Mouse (Mus musculus): ENCODE results near the gene Olfr1148. TPM values are rescaled to one million over a fixed set of nuclear protein-coding genes. Genes with fewer than 3 reads are reported as not detected.

Gene Olfr1148
- polyA plus RNA-seq (2016; fragmentation: Nextera tagmentation; extraction: Ambion mirVana), result not detected in 2 replicates

- no peak for DNase-seq (ENCODE audit: low spot score)
- WGBS, result 92% methylated on average over 1 of the region's 1 CpGs
- Histone ChIP-seq H3K36me3 (replicated peaks) (no peaks in the 10 kb centered on the region), H3K4me1 (no peaks in the 10 kb centered on the region), H3K4me3 (no peak within 1 kb of the TSS), H3K27me3 (replicated peaks; ENCODE audit: low read depth, poor library complexity, severe bottlenecking) (no peaks in the 10 kb centered on the region), H3K9me3 (no peaks in the 10 kb centered on the region), H3K27ac (replicated peaks) (no peak within 1 kb of the TSS)
These were observed at the start of gene Olfr1148 for GRCm38 (mm10) chr2:87830233-87830632. Olfr1148 (plus strand) TSS chr2:87830533.

GRCm38 (mm10) chr2:87800292-87800691 is 30.0 kb upstream of the Olfr1148 start, which contains the start of gene Olfr1143:
Olfr1143 (plus strand) TSS chr2:87800592.
- Histone ChIP-seq H3K27me3 (replicated peaks; ENCODE audit: low read depth, poor library complexity, severe bottlenecking) (no peaks in the 10 kb centered on the region), H3K4me1 (no peaks in the 10 kb centered on the region), H3K9me3 (no peaks in the 10 kb centered on the region), H3K27ac (replicated peaks) (no peak within 1 kb of the TSS), H3K36me3 (replicated peaks) (no peaks in the 10 kb centered on the region), H3K4me3 (no peak within 1 kb of the TSS)
- DNase-seq (ENCODE audit: low spot score), result no peak

GRCm38 (mm10) chr2:87809522-87809921 is 20.8 kb upstream of the Olfr1148 start, which contains the start of gene Olfr1145:
Olfr1145 (plus strand) TSS chr2:87809822.
- H3K9me3 ChIP-seq, result no peaks in the 10 kb centered on the region
- no peak within 1 kb of the TSS for H3K4me3 ChIP-seq
- H3K4me1 ChIP-seq, result no peaks in the 10 kb centered on the region
- 90% methylated on average over 1 of the region's 1 CpGs for WGBS
- H3K27ac ChIP-seq (replicated peaks), result no peak within 1 kb of the TSS
- DNase-seq (ENCODE audit: low spot score), result no peak
- H3K36me3 ChIP-seq (replicated peaks), result no peaks in the 10 kb centered on the region
- no peaks in the 10 kb centered on the region for H3K27me3 ChIP-seq (replicated peaks; ENCODE audit: low read depth, poor library complexity, severe bottlenecking)

GRCm38 (mm10) chr2:87843693-87844092 is 13.4 kb downstream of the Olfr1148 start, which contains the start of gene Olfr1150-ps1:
Olfr1150-ps1 (plus strand) TSS chr2:87843993.
- H3K4me1 ChIP-seq, result no peaks in the 10 kb centered on the region
- no peak within 1 kb of the TSS for H3K27ac ChIP-seq (replicated peaks)
- H3K9me3 ChIP-seq, result no peaks in the 10 kb centered on the region
- H3K27me3 ChIP-seq (replicated peaks; ENCODE audit: low read depth, poor library complexity, severe bottlenecking), result no peaks in the 10 kb centered on the region
- no peak for DNase-seq (ENCODE audit: low spot score)
- H3K4me3 ChIP-seq, result no peak within 1 kb of the TSS
- WGBS, result 86% methylated on average over 1 of the region's 1 CpGs
- H3K36me3 ChIP-seq (replicated peaks), result no peaks in the 10 kb centered on the region

- Histone ChIP-seq H3K4me3 (no peak within 1 kb of the TSS), H3K4me1 (no peaks in the 10 kb centered on the region), H3K9me3 (no peaks in the 10 kb centered on the region), H3K27me3 (replicated peaks; ENCODE audit: low read depth, poor library complexity, severe bottlenecking) (no peaks in the 10 kb centered on the region), H3K36me3 (replicated peaks) (no peaks in the 10 kb centered on the region), H3K27ac (replicated peaks) (no peak within 1 kb of the TSS)
- WGBS, result 80% methylated on average over 1 of the region's 1 CpGs
- DNase-seq (ENCODE audit: low spot score), result no peak
These were observed 25.2 kb downstream of the Olfr1148 start, which contains the start of gene Olfr1151 for GRCm38 (mm10) chr2:87855562-87855961. Olfr1151 (plus strand) TSS chr2:87855862.

- Histone ChIP-seq H3K36me3 (replicated peaks) (no peaks in the 10 kb centered on the region), H3K27ac (replicated peaks) (no peak within 1 kb of the TSS), H3K27me3 (replicated peaks; ENCODE audit: low read depth, poor library complexity, severe bottlenecking) (no peaks in the 10 kb centered on the region), H3K4me1 (no peaks in the 10 kb centered on the region), H3K9me3 (no peaks in the 10 kb centered on the region), H3K4me3 (no peak within 1 kb of the TSS)
- DNase-seq (ENCODE audit: low spot score), result no peak
These were observed 35.9 kb downstream of the Olfr1148 start, which contains the start of gene Olfr1152 for GRCm38 (mm10) chr2:87866192-87866591. Olfr1152 (plus strand) TSS chr2:87866492.

Other genes starting within 250 kb of the Olfr1148 start
- not detected in 2 replicates for gene Olfr1130, start 224.3 kb upstream of the Olfr1148 start, polyA plus RNA-seq (2016; fragmentation: Nextera tagmentation; extraction: Ambion mirVana)
- not detected in 2 replicates for gene Olfr1131, start 203.4 kb upstream of the Olfr1148 start, polyA plus RNA-seq (2016; fragmentation: Nextera tagmentation; extraction: Ambion mirVana)
- gene Olfr1132, start 193.0 kb upstream of the Olfr1148 start, polyA plus RNA-seq (2016; fragmentation: Nextera tagmentation; extraction: Ambion mirVana), result not detected in 2 replicates
- gene Olfr1133, start 183.2 kb upstream of the Olfr1148 start, polyA plus RNA-seq (2016; fragmentation: Nextera tagmentation; extraction: Ambion mirVana), result not detected in 2 replicates
- not detected in 2 replicates for gene Olfr1134, start 172.1 kb upstream of the Olfr1148 start, polyA plus RNA-seq (2016; fragmentation: Nextera tagmentation; extraction: Ambion mirVana)
- not detected in 2 replicates for gene Olfr1135, start 156.9 kb upstream of the Olfr1148 start, polyA plus RNA-seq (2016; fragmentation: Nextera tagmentation; extraction: Ambion mirVana)
- gene Olfr1136, start 136.6 kb upstream of the Olfr1148 start, polyA plus RNA-seq (2016; fragmentation: Nextera tagmentation; extraction: Ambion mirVana), result not detected in 2 replicates
- not detected in 2 replicates for gene Olfr1137, start 117.4 kb upstream of the Olfr1148 start, polyA plus RNA-seq (2016; fragmentation: Nextera tagmentation; extraction: Ambion mirVana)
- not detected in 2 replicates for gene Olfr1138, start 90.6 kb upstream of the Olfr1148 start, polyA plus RNA-seq (2016; fragmentation: Nextera tagmentation; extraction: Ambion mirVana)
- not detected in 2 replicates for gene Olfr1140, start 86.8 kb upstream of the Olfr1148 start, polyA plus RNA-seq (2016; fragmentation: Nextera tagmentation; extraction: Ambion mirVana)
- gene Olfr1141, start 76.5 kb upstream of the Olfr1148 start, polyA plus RNA-seq (2016; fragmentation: Nextera tagmentation; extraction: Ambion mirVana), result not detected in 2 replicates
- gene Olfr152, start 51.0 kb upstream of the Olfr1148 start, polyA plus RNA-seq (2016; fragmentation: Nextera tagmentation; extraction: Ambion mirVana), result not detected in 2 replicates
- gene Olfr1143, start 29.9 kb upstream of the Olfr1148 start, polyA plus RNA-seq (2016; fragmentation: Nextera tagmentation; extraction: Ambion mirVana), result not detected in 2 replicates
- not detected in 2 replicates for gene Olfr1145, start 20.7 kb upstream of the Olfr1148 start, polyA plus RNA-seq (2016; fragmentation: Nextera tagmentation; extraction: Ambion mirVana)
- not detected in 2 replicates for gene Olfr1150-ps1, start 13.5 kb downstream of the Olfr1148 start, polyA plus RNA-seq (2016; fragmentation: Nextera tagmentation; extraction: Ambion mirVana)
- not detected in 2 replicates for gene Olfr1151, start 25.3 kb downstream of the Olfr1148 start, polyA plus RNA-seq (2016; fragmentation: Nextera tagmentation; extraction: Ambion mirVana)
- not detected in 2 replicates for gene Olfr1152, start 36.0 kb downstream of the Olfr1148 start, polyA plus RNA-seq (2016; fragmentation: Nextera tagmentation; extraction: Ambion mirVana)
- not detected in 2 replicates for gene Olfr1153, start 64.4 kb downstream of the Olfr1148 start, polyA plus RNA-seq (2016; fragmentation: Nextera tagmentation; extraction: Ambion mirVana)
- not detected in 2 replicates for gene Olfr1154, start 74.6 kb downstream of the Olfr1148 start, polyA plus RNA-seq (2016; fragmentation: Nextera tagmentation; extraction: Ambion mirVana)
- not detected in 2 replicates for gene Olfr1155, start 114.6 kb downstream of the Olfr1148 start, polyA plus RNA-seq (2016; fragmentation: Nextera tagmentation; extraction: Ambion mirVana)
- not detected in 2 replicates for gene Olfr1156, start 122.6 kb downstream of the Olfr1148 start, polyA plus RNA-seq (2016; fragmentation: Nextera tagmentation; extraction: Ambion mirVana)
- gene Olfr1157, start 137.8 kb downstream of the Olfr1148 start, polyA plus RNA-seq (2016; fragmentation: Nextera tagmentation; extraction: Ambion mirVana), result not detected in 2 replicates
- gene Olfr74, start 144.1 kb downstream of the Olfr1148 start, polyA plus RNA-seq (2016; fragmentation: Nextera tagmentation; extraction: Ambion mirVana), result not detected in 2 replicates
- not detected in 2 replicates for gene Olfr1158, start 159.6 kb downstream of the Olfr1148 start, polyA plus RNA-seq (2016; fragmentation: Nextera tagmentation; extraction: Ambion mirVana)
- gene Olfr1160, start 177.7 kb downstream of the Olfr1148 start, polyA plus RNA-seq (2016; fragmentation: Nextera tagmentation; extraction: Ambion mirVana), result not detected in 2 replicates
- gene Olfr1161, start 192.2 kb downstream of the Olfr1148 start, polyA plus RNA-seq (2016; fragmentation: Nextera tagmentation; extraction: Ambion mirVana), result not detected in 2 replicates
- 0.05 TPM in 1 of 2 replicates, not detected in the other for gene Olfr73, start 207.2 kb downstream of the Olfr1148 start, polyA plus RNA-seq (2016; fragmentation: Nextera tagmentation; extraction: Ambion mirVana)
- gene Olfr1162, start 220.6 kb downstream of the Olfr1148 start, polyA plus RNA-seq (2016; fragmentation: Nextera tagmentation; extraction: Ambion mirVana), result not detected in 2 replicates
- gene Olfr1163, start 241.3 kb downstream of the Olfr1148 start, polyA plus RNA-seq (2016; fragmentation: Nextera tagmentation; extraction: Ambion mirVana), result not detected in 2 replicates

All from embryonic facial prominence, embryonic 10.5 days (tissue).